Mouse (Mus musculus) CH12F3 (cell line): ENCODE results near the gene Zfp580.

Experiments used
- in situ Hi-C: fragments of 300-500 bp; cut with MboI; formaldehyde crosslinking; loops from 2 replicates; pipeline ENCODE4 v1.14.3; 2020; ENCODE audit warnings: low sequenced_read_pairs

Gene Zfp580

GRCm38 (mm10) chr7:5098769-5099168 lies 47.4 kb downstream of the Zfp580 start:
- in situ Hi-C loops = no loop called here

GRCm38 (mm10) chr7:5099796-5100195 lies 48.5 kb downstream of the Zfp580 start:
- in situ Hi-C loops = no loop called here

- in situ Hi-C loops = no loop called here
Measured at GRCm38 (mm10) chr7:5101066-5101663, 49.8 kb downstream of the Zfp580 start.

GRCm38 (mm10) chr7:5102564-5102963 lies 51.2 kb downstream of the Zfp580 start:
- in situ Hi-C loops = no loop called here
